Mouse (Mus musculus): ENCODE results near the gene Clgn.

GRCm38 (mm10) chr8:83408496-83408895, 18.8 kb downstream of the Clgn start:
- TF ChIP-seq CTCF (IDR thresholded peaks at IDR 0.05; ENCODE audit: extremely low read depth, insufficient read depth, insufficient read length, insufficient replicate concordance) (no peak), POLR2A (IDR thresholded peaks at IDR 0.05; ENCODE audit: low read depth, low read length) (no peak)

Measured in spleen, adult 2 months (tissue).